Mouse (Mus musculus): ENCODE results near the gene Mrpl47. TPM values are rescaled to one million over a fixed set of nuclear protein-coding genes. Genes with fewer than 3 reads are reported as not detected.
"Not testable (repeated sequence)": the region's sequence is repeated elsewhere in the genome, so short reads cannot be mapped to it uniquely, and the experiment has no call there.

The Mrpl47 gene
- polyA plus RNA-seq, 1 experiment from 2014 or later, result 39.3 TPM

- DNase-seq (ENCODE audit: low spot score), result no peak
Measured at GRCm38 (mm10) chr3:32708052-32708367, 29.4 kb downstream of the Mrpl47 start.

- not testable (repeated sequence) for DNase-seq (ENCODE audit: low spot score)
Measured at GRCm38 (mm10) chr3:32705647-32706348, 31.6 kb downstream of the Mrpl47 start, which contains the start of gene Actl6a. Gene Actl6a (plus strand): TSS chr3:32706298.

GRCm38 (mm10) chr3:32704632-32705031, 32.8 kb downstream of the Mrpl47 start:
- not testable (repeated sequence) for DNase-seq (ENCODE audit: low spot score)

GRCm38 (mm10) chr3:32704021-32704420, 33.4 kb downstream of the Mrpl47 start:
- not testable (repeated sequence) for DNase-seq (ENCODE audit: low spot score)

GRCm38 (mm10) chr3:32698228-32698863, 39.1 kb downstream of the Mrpl47 start:
- peak; percentile 80 for DNase-seq (ENCODE audit: low spot score)

GRCm38 (mm10) chr3:32695583-32695980, 41.8 kb downstream of the Mrpl47 start:
- DNase-seq (ENCODE audit: low spot score), result no peak

- no peak for DNase-seq (ENCODE audit: low spot score)
Measured at GRCm38 (mm10) chr3:32694737-32695582, 42.4 kb downstream of the Mrpl47 start.

- no peak for DNase-seq (ENCODE audit: low spot score)
Measured at GRCm38 (mm10) chr3:32694211-32694610, 43.2 kb downstream of the Mrpl47 start.

GRCm38 (mm10) chr3:32691841-32692240, 45.6 kb downstream of the Mrpl47 start:
- no peak for DNase-seq (ENCODE audit: low spot score)

- DNase-seq (ENCODE audit: low spot score), result no peak
Measured at GRCm38 (mm10) chr3:32690901-32691300, 46.5 kb downstream of the Mrpl47 start.

- no peak for DNase-seq (ENCODE audit: low spot score)
Measured at GRCm38 (mm10) chr3:32690008-32690407, 47.4 kb downstream of the Mrpl47 start.

GRCm38 (mm10) chr3:32689567-32689999, 47.8 kb downstream of the Mrpl47 start:
- DNase-seq (ENCODE audit: low spot score), result no peak

GRCm38 (mm10) chr3:32687156-32687555, 50.2 kb downstream of the Mrpl47 start:
- no peak for DNase-seq (ENCODE audit: low spot score)

- DNase-seq (ENCODE audit: low spot score), result no peak
Measured at GRCm38 (mm10) chr3:32686537-32686936, 50.9 kb downstream of the Mrpl47 start.

GRCm38 (mm10) chr3:32684631-32685030, 52.8 kb downstream of the Mrpl47 start:
- DNase-seq (ENCODE audit: low spot score), result no peak

GRCm38 (mm10) chr3:32682910-32683531, 54.4 kb downstream of the Mrpl47 start:
- no peak for DNase-seq (ENCODE audit: low spot score)

GRCm38 (mm10) chr3:32676393-32676792, 61.0 kb downstream of the Mrpl47 start:
- DNase-seq (ENCODE audit: low spot score), result no peak

All from thymus, postnatal 0 days (tissue).